Mouse (Mus musculus): ENCODE results near the gene Armh1. TPM values are rescaled to one million over a fixed set of nuclear protein-coding genes. Genes with fewer than 3 reads are reported as not detected.

The Armh1 gene
- total RNA-seq, 2 experiments from 2014 or later, result not detected

DNA sequence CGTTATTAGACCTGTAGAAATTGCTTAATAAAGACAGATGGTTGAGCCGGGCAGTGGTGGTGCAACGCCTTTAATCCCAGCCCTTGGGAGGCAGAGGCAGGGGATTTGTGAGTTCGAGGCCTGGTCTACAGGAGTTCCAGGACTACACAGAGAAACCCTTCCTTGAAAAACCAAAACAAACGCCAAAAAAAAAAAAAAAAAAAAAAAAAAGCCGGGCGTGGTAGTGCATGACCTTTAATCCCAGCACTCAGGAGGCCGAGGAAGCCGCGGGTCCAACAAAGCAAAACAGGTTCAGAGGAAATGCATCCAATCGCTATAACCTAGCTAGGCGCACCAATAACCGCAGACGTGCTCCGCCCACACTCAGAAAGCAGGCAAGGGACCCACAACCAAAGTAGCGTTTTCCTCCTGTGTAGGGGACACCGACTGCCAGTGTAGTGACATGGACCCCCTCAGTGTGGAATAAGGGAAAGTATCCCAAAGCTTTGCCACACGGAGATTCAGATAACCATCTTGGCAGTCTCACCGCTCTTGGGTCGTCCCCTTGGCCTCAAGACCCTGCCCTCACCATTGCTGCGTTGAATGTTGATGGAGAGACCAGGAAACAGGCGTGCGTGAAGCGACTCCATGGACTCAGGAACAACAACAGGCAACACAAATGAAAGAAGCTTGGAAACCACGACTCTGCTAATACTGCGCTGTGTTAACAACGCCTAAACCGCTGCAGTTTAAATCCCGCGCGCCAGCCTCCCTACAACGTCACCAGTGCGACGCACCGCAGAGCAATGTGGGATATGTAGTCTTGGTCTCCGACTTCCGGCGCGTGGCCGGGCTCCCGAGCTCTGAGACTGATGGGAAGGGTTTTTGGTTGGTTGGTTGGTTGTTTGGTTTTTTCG is 69.8 kb downstream of the Armh1 start, which contains the start of gene Kif2c:
Gene Kif2c (minus strand): TSS at position 777 of the 896 bp plus-strand sequence.
- ATAC-seq (replicated peaks; ENCODE audit: low FRiP score, poor library complexity, severe bottlenecking), result peak; percentile 97

DNA sequence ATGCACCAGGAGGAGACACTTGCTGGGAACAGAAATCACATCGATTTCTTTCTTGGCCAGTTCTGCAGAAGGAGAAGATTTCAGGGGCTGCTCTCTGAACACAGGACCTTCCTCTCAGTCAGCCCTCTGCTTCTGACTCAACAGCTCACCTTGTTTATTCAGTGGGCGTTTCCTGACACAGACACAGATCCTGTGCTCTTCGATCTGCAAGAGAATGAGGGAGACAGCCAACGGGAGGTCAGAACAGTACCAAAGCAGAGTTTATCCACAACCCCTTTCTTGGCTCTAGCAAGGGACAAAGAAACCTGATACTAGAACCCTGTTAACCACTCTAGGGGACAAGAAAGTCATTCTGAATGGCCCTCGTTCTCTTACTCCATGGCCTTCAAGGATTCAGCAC is 82.0 kb downstream of the Armh1 start:
- ATAC-seq (replicated peaks; ENCODE audit: low FRiP score, poor library complexity, severe bottlenecking), result no peak

Other genes with a start within 250 kb of the Armh1 start
- gene Eif2b3, start 232.7 kb downstream of the Armh1 start, total RNA-seq (2015; ENCODE audit: low replicate concordance), result 5.0 and 7.9 TPM in 2 replicates
- gene Eif2b3, start 232.7 kb downstream of the Armh1 start, total RNA-seq (2017; ENCODE audit: low replicate concordance), result 7.8 and 9.6 TPM in 2 replicates
- gene Ptch2, start 156.1 kb downstream of the Armh1 start, total RNA-seq (2015; ENCODE audit: low replicate concordance), result not detected in 2 replicates
- gene Ptch2, start 156.1 kb downstream of the Armh1 start, total RNA-seq (2017; ENCODE audit: low replicate concordance), result 0.30 TPM in 1 of 2 replicates, not detected in the other
- not detected in 2 replicates for gene Btbd19, start 126.4 kb downstream of the Armh1 start, total RNA-seq (2015; ENCODE audit: low replicate concordance)
- 1.2 and 5.1 TPM in 2 replicates for gene Btbd19, start 126.4 kb downstream of the Armh1 start, total RNA-seq (2017; ENCODE audit: low replicate concordance)
- not detected in 2 replicates for gene Tctex1d4, start 125.3 kb downstream of the Armh1 start, total RNA-seq (2015; ENCODE audit: low replicate concordance)
- gene Tctex1d4, start 125.3 kb downstream of the Armh1 start, total RNA-seq (2017; ENCODE audit: low replicate concordance), result not detected in 2 replicates
- gene Plk3, start 118.2 kb downstream of the Armh1 start, total RNA-seq (2015; ENCODE audit: low replicate concordance), result not detected in 2 replicates
- gene Plk3, start 118.2 kb downstream of the Armh1 start, total RNA-seq (2017; ENCODE audit: low replicate concordance), result 0.51 and 0.61 TPM in 2 replicates
- gene Rps8, start 95.9 kb downstream of the Armh1 start, total RNA-seq (2015; ENCODE audit: low replicate concordance), result 1,437 and 1,602 TPM in 2 replicates
- gene Rps8, start 95.9 kb downstream of the Armh1 start, total RNA-seq (2017; ENCODE audit: low replicate concordance), result 328 and 447 TPM in 2 replicates
- 67.8 and 92.6 TPM in 2 replicates for gene Kif2c, start 69.5 kb downstream of the Armh1 start, total RNA-seq (2015; ENCODE audit: low replicate concordance)
- 69.3 and 112 TPM in 2 replicates for gene Kif2c, start 69.5 kb downstream of the Armh1 start, total RNA-seq (2017; ENCODE audit: low replicate concordance)
- gene Tmem53, start 174 bp downstream of the Armh1 start, total RNA-seq (2015; ENCODE audit: low replicate concordance), result 8.4 TPM in 1 of 2 replicates, not detected in the other
- 0.39 TPM in 1 of 2 replicates, not detected in the other for gene Tmem53, start 174 bp downstream of the Armh1 start, total RNA-seq (2017; ENCODE audit: low replicate concordance)
- gene Rnf220, start 244.9 kb upstream of the Armh1 start, total RNA-seq (2015; ENCODE audit: low replicate concordance), result 20.9 and 22.6 TPM in 2 replicates
- gene Rnf220, start 244.9 kb upstream of the Armh1 start, total RNA-seq (2017; ENCODE audit: low replicate concordance), result 10.1 and 21.9 TPM in 2 replicates

All from erythroid progenitor cell, adult 5-6 weeks (primary cell).